Mouse (Mus musculus): ENCODE data around the gene Trmt11. TPM values are rescaled to one million over a fixed set of nuclear protein-coding genes. Genes with fewer than 3 reads are reported as not detected.
"Not testable (repeated sequence)": the region's sequence is repeated elsewhere in the genome, so short reads cannot be mapped to it uniquely, and the experiment has no call there.

The Trmt11 gene
- polyA plus RNA-seq, 1 experiment from 2014 or later, result 38.3 TPM

GRCm38 (mm10) chr10:30502718-30503117 lies 97.8 kb downstream of the Trmt11 start:
- no peak for DNase-seq (ENCODE audit: low spot score)
- no peak for ATAC-seq (replicated peaks; ENCODE audit: low FRiP score)
- Histone ChIP-seq H3K4me3 (ENCODE audit: low read depth, low read length) (no peak overlapping the region), H3K9me3 (ENCODE audit: control insufficient read depth, low read length) (no peaks in the 10 kb centered on the region), H3K27ac (ENCODE audit: low read depth, low read length) (no peak overlapping the region), H3K36me3 (ENCODE audit: control insufficient read depth, insufficient read depth, low read length) (no peaks in the 10 kb centered on the region), H3K27me3 (replicated peaks; ENCODE audit: control insufficient read depth, insufficient read depth, low read length) (no peaks in the 10 kb centered on the region), H3K9ac (ENCODE audit: low read depth, low read length) (no peak overlapping the region), H3K4me1 (replicated peaks; ENCODE audit: control insufficient read depth, insufficient read depth, low read length) (no peaks in the 10 kb centered on the region), H3K4me2 (no peak overlapping the region)
- WGBS, result 78% methylated on average over 1 of the region's 1 CpGs

- not testable (repeated sequence) for H3K9me3 ChIP-seq (ENCODE audit: control insufficient read depth, low read length); H3K4me1 ChIP-seq (replicated peaks; ENCODE audit: control insufficient read depth, insufficient read depth, low read length); H3K4me2 ChIP-seq; DNase-seq (ENCODE audit: low spot score); H3K4me3 ChIP-seq (ENCODE audit: low read depth, low read length); H3K9ac ChIP-seq (ENCODE audit: low read depth, low read length); ATAC-seq (replicated peaks; ENCODE audit: low FRiP score); H3K36me3 ChIP-seq (ENCODE audit: control insufficient read depth, insufficient read depth, low read length); H3K27ac ChIP-seq (ENCODE audit: low read depth, low read length); H3K27me3 ChIP-seq (replicated peaks; ENCODE audit: control insufficient read depth, insufficient read depth, low read length)
- WGBS, result 82% methylated on average over 19 of the region's 19 CpGs
These were observed 102.3 kb downstream of the Trmt11 start for GRCm38 (mm10) chr10:30498223-30498622.

Other genes starting within 250 kb of the Trmt11 start
- 18.6 and 19.3 TPM in 2 replicates for gene Hint3, start 28.9 kb upstream of the Trmt11 start, polyA plus RNA-seq (2014; fragmentation: Nextera tagmentation; extraction: Ambion mirVana)
- gene Ncoa7, start 202.6 kb upstream of the Trmt11 start, polyA plus RNA-seq (2014; fragmentation: Nextera tagmentation; extraction: Ambion mirVana), result 11.2 and 12.1 TPM in 2 replicates
- gene Hey2, start 242.1 kb upstream of the Trmt11 start, polyA plus RNA-seq (2014; fragmentation: Nextera tagmentation; extraction: Ambion mirVana), result 0.77 and 0.93 TPM in 2 replicates